Mouse (Mus musculus): Measurements from ENCODE around the gene Gm436.

GRCm38 (mm10) chr4:144718288-144718687 lies 32.1 kb upstream of the Gm436 start:
- TF ChIP-seq POLR2A (IDR thresholded peaks at IDR 0.05; ENCODE audit: insufficient read depth, low read depth, low read length) (no peak), CTCF (IDR thresholded peaks at IDR 0.05; ENCODE audit: insufficient read depth, low read depth, low read length) (no peak)

All from olfactory bulb, adult 2 months (tissue).